Mouse (Mus musculus) ovary, adult 18-20 months (tissue): ENCODE results near the gene Magi2.

Source experiments
- DNase-seq: peaks from one replicate; pipeline ENCODE4 v3.0.0; 2022; ENCODE audit warnings: low spot score, mixed read lengths

The Magi2 gene

GRCm38 (mm10) chr5:19747631-19748030 is 520.8 kb downstream of the Magi2 start:
- no peak for DNase-seq

- no peak for DNase-seq
These were observed 552.4 kb downstream of the Magi2 start for GRCm38 (mm10) chr5:19779224-19779623.

GRCm38 (mm10) chr5:19780076-19780475 is 553.2 kb downstream of the Magi2 start:
- DNase-seq = no peak

- DNase-seq = no peak
These were observed 558.5 kb downstream of the Magi2 start for GRCm38 (mm10) chr5:19785320-19785719.

GRCm38 (mm10) chr5:19787522-19788144 is 560.8 kb downstream of the Magi2 start:
- no peak for DNase-seq

GRCm38 (mm10) chr5:19803052-19803769 is 576.4 kb downstream of the Magi2 start:
- no peak for DNase-seq

GRCm38 (mm10) chr5:19822502-19822901 is 595.7 kb downstream of the Magi2 start:
- no peak for DNase-seq

- DNase-seq = no peak
These were observed 599.1 kb downstream of the Magi2 start for GRCm38 (mm10) chr5:19825943-19826342.

GRCm38 (mm10) chr5:19829341-19829740 is 602.5 kb downstream of the Magi2 start:
- DNase-seq = no peak

GRCm38 (mm10) chr5:19862854-19863253 is 636.0 kb downstream of the Magi2 start:
- no peak for DNase-seq

GRCm38 (mm10) chr5:19870406-19870805 is 643.6 kb downstream of the Magi2 start:
- no peak for DNase-seq

- no peak for DNase-seq
These were observed 664.9 kb downstream of the Magi2 start for GRCm38 (mm10) chr5:19891693-19892092.

- no peak for DNase-seq
These were observed 669.1 kb downstream of the Magi2 start for GRCm38 (mm10) chr5:19895893-19896292.

- DNase-seq = no peak
These were observed 674.8 kb downstream of the Magi2 start for GRCm38 (mm10) chr5:19901625-19902024.

- DNase-seq = no peak
These were observed 679.8 kb downstream of the Magi2 start for GRCm38 (mm10) chr5:19906636-19907035.

- no peak for DNase-seq
These were observed 680.6 kb downstream of the Magi2 start for GRCm38 (mm10) chr5:19907381-19907982.

- no peak for DNase-seq
These were observed 681.3 kb downstream of the Magi2 start for GRCm38 (mm10) chr5:19907983-19908705.

GRCm38 (mm10) chr5:19908706-19909060 is 681.8 kb downstream of the Magi2 start:
- no peak for DNase-seq

GRCm38 (mm10) chr5:19909071-19909470 is 682.2 kb downstream of the Magi2 start:
- DNase-seq = no peak

GRCm38 (mm10) chr5:19909664-19910063 is 682.8 kb downstream of the Magi2 start:
- no peak for DNase-seq

- DNase-seq = no peak
These were observed 705.3 kb downstream of the Magi2 start for GRCm38 (mm10) chr5:19932102-19932501.

GRCm38 (mm10) chr5:19933190-19933589 is 706.4 kb downstream of the Magi2 start:
- no peak for DNase-seq

GRCm38 (mm10) chr5:19951102-19951501 is 724.3 kb downstream of the Magi2 start:
- no peak for DNase-seq
